Mouse (Mus musculus) adrenal gland (tissue): ENCODE results near the gene Aqp1.

Source experiments
- intact Hi-C: fragments of 180-260 bp; cut with DNase I; formaldehyde crosslinking; loops from one replicate; pipeline ENCODE4 v1.15.1; 2025

Gene Aqp1

GRCm38 (mm10) chr6:55356017-55356703, 19.9 kb downstream of the Aqp1 start:
- intact Hi-C loops = no loop called here

- intact Hi-C loops = no loop called here
Measured at GRCm38 (mm10) chr6:55356976-55357635, 20.9 kb downstream of the Aqp1 start.

GRCm38 (mm10) chr6:55357636-55358031, 21.4 kb downstream of the Aqp1 start:
- intact Hi-C loops = no loop called here

GRCm38 (mm10) chr6:55358731-55359143, 22.5 kb downstream of the Aqp1 start:
- intact Hi-C loops = no loop called here

DNA sequence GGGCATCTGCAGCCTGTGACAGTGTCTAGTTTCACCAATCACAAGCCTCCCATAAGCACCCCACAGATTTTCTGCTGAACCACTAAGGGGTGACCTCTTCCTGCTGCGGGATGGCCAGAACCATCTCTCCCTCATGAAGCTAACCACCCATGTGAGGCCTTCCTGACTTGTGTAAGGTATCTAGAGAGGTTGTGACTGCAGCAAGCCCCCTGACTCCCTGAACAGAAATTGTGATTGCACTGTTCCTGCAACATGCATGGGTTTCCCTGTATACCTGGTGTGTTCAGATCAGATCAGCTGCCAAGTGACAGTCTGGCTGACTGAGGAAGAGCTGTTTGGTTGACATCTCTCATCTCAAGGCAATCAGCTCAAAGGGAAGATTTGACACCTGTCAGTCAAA, 26.4 kb downstream of the Aqp1 start:
- intact Hi-C loops = no loop called here

DNA sequence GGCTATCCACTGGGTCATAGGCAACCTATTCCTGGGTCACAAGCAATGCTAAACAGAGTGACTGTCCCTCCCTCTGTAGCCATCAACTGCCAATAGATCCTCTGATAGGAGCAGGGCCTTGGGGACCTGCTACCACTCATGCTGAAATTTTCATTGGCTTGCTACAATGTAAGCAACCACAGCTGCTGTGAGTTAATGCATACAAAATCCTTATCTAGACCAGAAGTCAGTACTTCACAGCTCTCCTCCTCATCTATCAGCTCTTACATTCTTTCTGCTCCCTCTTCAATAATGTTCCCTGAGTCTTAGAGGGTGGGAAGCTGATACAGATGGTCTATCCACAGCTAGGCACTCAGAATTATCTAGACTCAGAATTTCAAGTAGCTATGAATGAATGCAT, 30.9 kb downstream of the Aqp1 start:
- intact Hi-C loops = no loop called here

DNA sequence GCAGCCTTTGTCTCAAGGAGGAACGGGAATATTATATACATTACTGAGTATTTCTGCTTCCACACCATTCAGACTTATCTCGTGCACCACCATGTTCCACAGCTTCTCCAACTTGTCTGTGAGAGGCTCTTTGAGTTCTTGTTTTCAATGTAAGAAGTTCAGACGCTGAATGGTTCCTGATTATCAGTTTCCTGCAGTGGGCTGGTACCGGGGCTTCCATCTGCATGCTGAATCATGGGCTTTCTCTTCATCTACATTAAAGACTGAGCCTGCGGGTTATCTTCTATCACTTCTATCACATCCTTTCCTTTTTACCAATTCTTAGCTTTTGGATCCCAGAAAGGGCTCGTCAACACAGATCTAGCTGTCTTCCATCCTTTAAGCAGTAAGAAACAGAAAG, 34.6 kb downstream of the Aqp1 start:
- intact Hi-C loops = no loop called here

- intact Hi-C loops = no loop called here
Measured at GRCm38 (mm10) chr6:55376076-55376475, 39.8 kb downstream of the Aqp1 start, which contains the start of gene Ghrhr. Gene Ghrhr (plus strand): TSS chr6:55376295.

DNA sequence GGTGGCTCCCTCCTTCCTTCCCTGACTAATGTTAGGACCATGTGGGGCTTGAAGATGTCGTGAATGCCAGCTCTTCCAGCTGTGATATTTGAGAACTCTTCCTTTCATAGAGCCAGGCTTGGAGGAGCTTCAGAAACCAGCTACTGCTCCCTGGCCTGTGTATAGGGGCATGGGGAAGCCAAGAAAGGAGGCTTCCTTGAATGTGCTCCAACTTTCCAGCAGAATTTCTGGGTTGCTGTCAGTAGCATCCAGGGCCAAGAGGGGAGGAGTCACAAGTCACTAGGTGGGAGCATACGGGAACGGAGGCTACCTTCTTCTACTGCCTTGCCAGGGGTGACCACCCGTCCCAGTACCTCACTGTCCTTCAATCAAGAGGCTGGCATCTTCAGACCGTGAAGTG, 40.3 kb downstream of the Aqp1 start:
- intact Hi-C loops = no loop called here

DNA sequence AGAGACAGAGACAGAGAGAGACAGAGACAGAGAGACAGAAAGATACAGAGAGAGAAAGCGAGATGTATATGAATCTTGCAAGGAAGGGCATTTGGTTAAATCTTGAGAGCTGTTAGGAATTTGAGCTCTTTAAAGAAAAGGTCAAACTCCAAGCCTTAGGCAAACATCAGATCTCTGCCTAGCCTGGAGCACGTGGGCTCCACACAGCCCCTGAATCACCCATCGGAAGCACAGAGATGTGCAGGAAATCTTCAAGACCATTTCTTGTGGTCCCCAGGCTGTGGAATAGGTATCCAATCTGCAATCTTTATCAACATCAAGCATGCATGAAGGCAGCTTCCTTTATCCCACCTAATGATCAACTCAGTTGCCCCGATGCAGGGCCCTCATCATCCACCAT, 41.2 kb downstream of the Aqp1 start:
- intact Hi-C loops = no loop called here

- intact Hi-C loops = no loop called here
Measured at GRCm38 (mm10) chr6:55379641-55380335, 43.6 kb downstream of the Aqp1 start.

DNA sequence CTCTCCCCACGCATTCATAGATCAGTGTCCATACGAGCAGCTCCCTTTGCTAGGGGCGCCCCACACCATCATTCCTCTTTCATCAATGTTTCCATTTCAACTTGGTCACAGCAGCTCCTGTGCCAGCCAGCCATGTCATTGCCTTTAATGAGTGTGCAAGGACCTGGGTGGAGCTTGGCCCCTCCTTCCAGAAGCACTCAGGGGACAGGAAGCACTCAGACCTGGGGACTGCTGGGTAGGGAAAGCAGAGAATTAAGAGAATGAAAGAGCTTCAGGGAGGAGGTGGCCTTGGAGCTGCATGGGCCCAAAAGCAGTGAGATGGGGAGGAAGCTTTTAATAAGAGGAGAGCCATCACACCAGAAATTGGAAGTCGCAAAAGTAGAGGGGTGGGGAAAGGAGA, 45.7 kb downstream of the Aqp1 start:
- intact Hi-C loops = no loop called here

DNA sequence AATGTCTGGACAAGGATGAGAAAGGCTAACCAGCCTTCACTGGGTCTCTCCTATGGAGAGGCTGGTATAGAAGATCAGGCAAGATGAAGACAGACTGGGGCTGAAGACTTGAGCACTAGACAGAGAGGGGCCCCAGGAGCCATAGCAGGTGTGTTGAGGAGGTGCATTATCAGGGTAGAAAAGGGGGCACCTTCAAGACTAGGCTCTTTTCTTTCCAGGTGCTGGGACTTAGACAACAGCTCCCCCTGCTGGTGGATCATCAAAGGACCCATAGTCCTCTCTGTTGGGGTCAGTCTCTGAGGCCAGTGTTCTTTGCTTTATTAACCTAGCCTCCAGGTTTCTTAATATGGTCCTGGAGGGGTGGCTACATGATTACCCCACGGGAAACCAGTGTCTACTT, 47.7 kb downstream of the Aqp1 start:
- intact Hi-C loops = loop anchor here (1.0 kb wide), 1 partner anchor 150 kb away; no protein-coding TSS in a partner anchor

DNA sequence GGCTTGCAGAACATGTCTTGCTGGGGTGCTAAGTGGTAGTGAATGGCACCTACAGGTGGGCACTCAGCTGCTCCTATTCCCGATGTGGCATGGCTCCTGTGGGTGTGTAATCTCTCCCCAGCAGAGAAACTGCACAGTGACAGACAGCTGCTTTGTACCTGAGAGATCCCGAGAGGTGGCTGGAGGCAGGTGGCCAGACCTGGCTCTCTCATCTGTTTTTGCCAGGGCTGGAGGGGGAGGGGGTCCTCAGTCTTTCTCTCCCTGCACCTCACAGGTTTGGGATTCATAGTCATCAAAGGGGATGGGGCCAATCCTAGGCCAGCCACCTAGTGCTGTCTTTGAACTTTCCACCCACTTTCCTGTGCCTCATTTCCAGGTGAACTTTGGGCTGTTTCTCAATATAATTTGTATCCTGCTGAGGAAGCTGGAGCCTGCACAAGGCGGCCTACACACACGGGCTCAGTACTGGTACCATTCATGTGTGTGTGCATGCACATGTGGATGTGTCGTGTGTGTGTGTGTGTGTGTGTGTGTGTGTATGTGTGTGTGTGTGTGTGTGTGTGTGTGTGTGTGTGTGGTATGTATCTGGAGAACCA, 48.2 kb downstream of the Aqp1 start:
- intact Hi-C loops = loop anchor here (1.0 kb wide), 1 partner anchor 150 kb away; no protein-coding TSS in a partner anchor

GRCm38 (mm10) chr6:55388546-55389169, 52.4 kb downstream of the Aqp1 start:
- intact Hi-C loops = no loop called here

DNA sequence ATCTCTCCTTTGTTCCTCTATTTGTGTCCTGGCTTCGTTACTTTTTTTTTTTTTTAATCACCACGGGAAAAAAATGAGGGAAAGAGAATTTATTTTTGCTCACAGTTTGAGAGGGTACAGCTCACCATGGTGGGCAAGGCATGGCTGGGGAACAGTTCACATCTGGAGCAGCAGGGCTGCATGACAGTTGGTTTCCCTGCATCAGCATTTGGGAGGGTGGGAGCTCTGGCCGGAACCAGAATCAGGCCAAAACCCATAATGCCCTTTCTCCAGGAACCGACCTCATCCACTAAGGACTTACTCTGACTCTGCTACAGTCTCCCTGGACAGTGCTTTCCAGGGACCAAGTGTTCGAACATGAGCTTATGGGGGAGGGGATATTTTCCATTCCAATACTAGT, 53.1 kb downstream of the Aqp1 start:
- intact Hi-C loops = no loop called here

- intact Hi-C loops = loop anchor here (1.0 kb wide), 1 partner anchor 113 kb away; no protein-coding TSS in a partner anchor
Measured at GRCm38 (mm10) chr6:55391814-55392213, 55.6 kb downstream of the Aqp1 start.

GRCm38 (mm10) chr6:55392453-55392852, 56.2 kb downstream of the Aqp1 start:
- intact Hi-C loops = loop anchor here (1.0 kb wide), 1 partner anchor 113 kb away; no protein-coding TSS in a partner anchor

- intact Hi-C loops = no loop called here
Measured at GRCm38 (mm10) chr6:55394854-55395253, 58.6 kb downstream of the Aqp1 start.

DNA sequence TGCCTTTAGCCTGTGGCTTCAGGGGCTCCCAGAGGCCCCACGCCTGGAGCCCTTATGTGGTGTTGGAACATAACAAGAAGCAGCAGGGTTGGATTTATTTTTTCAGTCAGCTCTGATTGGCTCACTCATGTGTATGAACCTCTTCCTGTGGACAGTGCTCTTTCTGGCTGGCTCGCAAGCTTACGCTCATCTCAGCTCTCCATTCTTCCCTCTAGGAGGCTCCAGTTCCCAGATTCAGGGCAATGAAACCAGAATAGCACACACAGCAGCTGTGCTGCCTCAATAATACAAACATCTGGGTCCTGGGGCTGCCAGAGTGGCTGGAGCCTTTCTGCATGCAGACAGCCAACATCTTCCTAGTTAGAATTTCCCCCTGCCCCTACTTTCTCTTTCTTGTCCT, 59.9 kb downstream of the Aqp1 start:
- intact Hi-C loops = no loop called here

- intact Hi-C loops = no loop called here
Measured at GRCm38 (mm10) chr6:55396622-55397041, 60.4 kb downstream of the Aqp1 start.
